Mouse (Mus musculus): ENCODE data around the gene Dock10. TPM values are rescaled to one million over a fixed set of nuclear protein-coding genes. Genes with fewer than 3 reads are reported as not detected.

Gene Dock10
- total RNA-seq, 2 experiments from 2014 or later, result 22.5 to 28.2 TPM

DNA sequence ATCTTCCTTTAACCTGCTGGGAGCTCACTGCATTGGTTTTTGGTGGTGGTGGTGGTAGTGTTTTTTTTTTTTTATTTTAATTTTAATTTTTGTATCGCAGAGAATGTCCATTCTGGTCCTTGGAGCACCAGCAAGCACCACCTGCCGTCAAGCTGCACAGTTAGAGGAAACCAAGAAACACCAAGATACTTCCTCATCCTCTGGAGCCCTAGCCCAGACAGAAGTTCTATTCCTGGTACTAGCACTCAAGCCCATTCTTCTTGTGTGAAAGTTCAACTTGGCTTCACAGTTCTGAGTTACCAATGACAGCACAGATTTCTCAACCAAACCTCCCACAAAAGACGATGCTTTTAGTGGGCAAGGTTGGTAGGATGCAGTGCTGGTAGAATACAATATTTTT lies 86.6 kb downstream of the Dock10 start:
- no peak overlapping the region for H3K27ac ChIP-seq
- intact Hi-C loops (cut with DNase I), result no loop called here
- no peak for DNase-seq (ENCODE audit: extremely low spot score in 1 of 2, low spot score in 2 of 2)
- TF ChIP-seq CTCF (IDR thresholded peaks at IDR 0.05), result no peak
- no peak overlapping the region for H3K4me3 ChIP-seq

- intact Hi-C loops (cut with DNase I), result no loop called here
- DNase-seq (ENCODE audit: extremely low spot score in 1 of 2, low spot score in 2 of 2), result no peak
- Histone ChIP-seq H3K4me3 (no peak overlapping the region), H3K27ac (no peak overlapping the region)
- no peak for TF ChIP-seq CTCF (IDR thresholded peaks at IDR 0.05)
Observed at GRCm38 (mm10) chr1:80671056-80671455, 87.3 kb downstream of the Dock10 start.

GRCm38 (mm10) chr1:80670387-80670786 lies 87.9 kb downstream of the Dock10 start:
- H3K4me3 ChIP-seq, result no peak overlapping the region
- DNase-seq (ENCODE audit: extremely low spot score in 1 of 2, low spot score in 2 of 2), result no peak
- no peak overlapping the region for H3K27ac ChIP-seq
- intact Hi-C loops (cut with DNase I), result no loop called here
- no peak for TF ChIP-seq CTCF (IDR thresholded peaks at IDR 0.05)

DNA sequence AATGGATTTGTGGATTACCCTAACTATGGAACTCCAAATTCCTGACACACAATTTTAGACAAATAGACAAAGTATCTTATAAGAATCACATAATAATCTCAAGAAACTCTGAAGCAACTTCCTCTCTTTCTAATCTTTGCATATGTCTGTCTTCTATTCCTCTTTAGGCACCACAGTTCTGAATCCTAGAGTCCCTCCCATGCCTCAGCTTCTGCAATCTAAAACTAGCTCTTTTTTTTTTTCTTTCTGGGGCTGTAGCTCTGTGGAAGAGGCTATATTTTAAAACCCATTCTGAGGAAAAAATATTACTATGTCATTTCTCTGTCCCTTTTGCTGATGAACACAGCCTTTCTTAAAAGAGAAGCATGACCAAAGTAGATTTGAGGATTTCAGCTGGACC lies 92.6 kb downstream of the Dock10 start:
- Histone ChIP-seq H3K4me3 (no peak overlapping the region), H3K27ac (no peak overlapping the region)
- intact Hi-C loops (cut with DNase I), result no loop called here
- no peak for TF ChIP-seq CTCF (IDR thresholded peaks at IDR 0.05)
- DNase-seq (ENCODE audit: extremely low spot score in 1 of 2, low spot score in 2 of 2), result no peak

- no peak for DNase-seq (ENCODE audit: extremely low spot score in 1 of 2, low spot score in 2 of 2)
- TF ChIP-seq CTCF (IDR thresholded peaks at IDR 0.05), result no peak
- intact Hi-C loops (cut with DNase I), result no loop called here
Observed at GRCm38 (mm10) chr1:80665161-80665560, 93.2 kb downstream of the Dock10 start.

DNA sequence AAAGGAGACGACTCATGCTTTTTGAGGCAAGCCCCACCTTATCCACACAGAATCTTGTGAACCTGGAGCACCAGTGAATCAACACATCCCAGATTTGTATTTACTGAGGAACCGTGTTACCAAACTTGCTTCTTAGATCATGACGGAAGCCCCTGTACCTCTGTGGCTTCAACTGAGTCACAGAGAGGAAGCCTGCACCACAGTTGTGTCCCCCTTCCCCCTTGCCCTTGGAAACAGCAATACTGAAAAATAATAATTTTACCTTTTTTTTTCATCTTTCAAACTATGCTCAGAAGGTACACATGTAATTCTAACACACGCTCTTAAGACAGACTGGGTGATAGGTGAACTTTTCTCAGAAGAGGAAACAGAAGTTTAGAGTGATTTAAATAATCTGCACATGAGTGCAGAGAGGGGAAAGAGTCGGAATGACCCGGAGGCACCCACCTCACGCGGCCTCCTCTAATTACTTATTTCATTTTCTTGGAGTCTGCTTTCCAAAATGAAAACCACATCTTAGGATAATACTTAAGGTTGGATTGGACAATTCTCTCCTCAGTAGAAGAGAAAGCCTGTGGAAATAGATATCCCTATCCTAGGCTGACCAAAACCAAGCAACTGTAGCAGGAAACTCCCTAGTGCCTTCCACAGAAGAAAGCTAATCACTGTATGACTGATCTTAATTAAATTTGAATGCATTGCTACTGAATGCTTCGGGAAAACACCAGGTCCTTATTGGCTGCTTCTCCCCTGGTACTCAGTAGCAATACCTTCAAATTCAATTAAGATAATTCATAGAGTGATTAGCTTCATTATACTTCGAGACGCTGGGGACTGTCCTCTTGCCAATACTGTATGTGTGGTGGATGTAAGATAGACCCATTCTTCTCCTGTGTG lies 96.6 kb downstream of the Dock10 start:
- DNase-seq (ENCODE audit: extremely low spot score in 1 of 2, low spot score in 2 of 2), result no peak
- TF ChIP-seq CTCF (IDR thresholded peaks at IDR 0.05), result no peak
- intact Hi-C loops (cut with DNase I), result no loop called here
- Histone ChIP-seq H3K4me3 (no peak overlapping the region), H3K27ac (no peak overlapping the region)

More at GRCm38 (mm10) chr1:80665161-80665560, 93.2 kb downstream of the Dock10 start:
- no peak overlapping the region for H3K27ac ChIP-seq
- H3K4me3 ChIP-seq, result no peak overlapping the region

DNA sequence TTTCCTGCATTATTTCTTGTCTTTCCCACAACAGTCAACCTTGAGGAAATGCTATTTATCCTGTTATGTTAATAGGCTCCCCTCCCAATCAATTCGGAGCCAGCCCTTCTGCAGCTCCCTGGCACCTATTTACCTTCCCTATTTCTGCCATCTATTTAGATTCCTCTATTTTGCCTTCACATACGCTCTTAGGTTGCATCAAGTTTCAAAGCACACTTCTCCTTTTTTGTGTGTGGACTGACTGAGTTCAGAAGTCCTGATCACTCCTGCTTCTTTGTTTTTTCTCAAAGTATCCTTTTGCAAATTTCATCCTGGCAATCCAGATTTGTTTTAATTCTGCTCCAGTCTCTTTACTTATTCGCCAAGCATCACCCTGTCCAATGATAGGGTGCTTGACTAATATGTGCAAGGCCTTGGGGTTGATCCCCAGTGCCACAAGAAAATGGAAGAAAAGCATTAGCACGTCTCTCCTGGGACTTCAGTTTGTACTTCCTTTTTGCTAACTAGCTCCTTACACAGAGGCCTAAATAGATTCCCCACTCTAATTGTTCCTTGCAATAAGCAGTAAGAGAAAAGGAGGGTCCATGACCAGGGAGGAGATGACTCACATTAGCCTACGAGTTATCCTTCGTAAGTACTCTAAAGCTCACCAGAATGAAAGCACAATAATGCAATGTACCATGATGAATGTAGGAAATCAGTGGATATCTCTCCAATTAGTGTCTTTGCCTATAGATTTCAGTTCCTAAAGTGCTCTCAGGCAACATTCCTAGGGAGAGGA lies 98.7 kb downstream of the Dock10 start:
- no peak for TF ChIP-seq CTCF (IDR thresholded peaks at IDR 0.05)
- intact Hi-C loops (cut with DNase I), result no loop called here
- no peak for DNase-seq (ENCODE audit: extremely low spot score in 1 of 2, low spot score in 2 of 2)
- H3K27ac ChIP-seq, result no peak overlapping the region
- no peak overlapping the region for H3K4me3 ChIP-seq

DNA sequence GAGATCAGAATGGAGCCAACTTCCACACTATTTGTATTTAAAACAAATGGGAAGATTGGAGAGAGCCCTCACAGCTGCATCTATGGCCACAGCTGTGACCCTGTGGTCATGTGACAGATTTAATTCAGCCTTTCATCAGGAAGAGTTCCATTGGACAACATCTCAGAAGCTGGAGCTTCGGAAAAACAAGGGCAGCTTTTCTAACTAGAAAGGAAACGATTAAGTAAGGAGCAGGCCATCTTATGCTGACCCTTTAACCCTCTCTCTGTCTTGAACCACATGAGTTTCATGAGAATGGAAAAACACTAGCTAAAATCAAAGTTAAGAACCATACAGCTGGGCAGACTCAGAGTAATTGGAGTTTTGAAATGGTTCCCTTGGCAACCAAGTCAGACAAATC lies 101.9 kb downstream of the Dock10 start:
- no peak overlapping the region for H3K27ac ChIP-seq
- no peak for TF ChIP-seq CTCF (IDR thresholded peaks at IDR 0.05)
- intact Hi-C loops (cut with DNase I), result no loop called here
- H3K4me3 ChIP-seq, result no peak overlapping the region
- DNase-seq (ENCODE audit: extremely low spot score in 1 of 2, low spot score in 2 of 2), result no peak

DNA sequence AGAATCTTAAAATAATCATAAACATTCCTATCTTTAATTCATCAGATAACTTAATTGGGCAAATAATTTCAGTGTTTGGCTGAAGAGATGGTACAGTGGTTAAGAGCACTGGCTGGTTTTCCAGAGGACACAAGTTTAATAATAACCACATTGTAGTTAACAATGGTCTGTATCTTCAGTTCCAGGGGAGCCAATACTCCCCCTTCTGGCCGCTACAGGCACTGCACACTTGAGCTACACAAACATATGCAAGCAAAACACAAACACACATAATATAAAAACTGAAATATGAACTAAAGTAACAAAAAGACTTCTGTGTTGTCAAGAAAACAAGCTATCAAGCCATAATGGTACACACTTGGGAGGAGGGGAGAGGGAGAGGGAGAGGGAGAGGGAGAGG lies 102.5 kb downstream of the Dock10 start:
- no peak overlapping the region for H3K27ac ChIP-seq
- intact Hi-C loops (cut with DNase I), result no loop called here
- no peak; the same call in none of the 2 replicates for TF ChIP-seq CTCF (IDR thresholded peaks at IDR 0.05)
- DNase-seq (ENCODE audit: extremely low spot score in 1 of 2, low spot score in 2 of 2), result no peak
- no peak overlapping the region for H3K4me3 ChIP-seq

- intact Hi-C loops (cut with DNase I), result no loop called here
- Histone ChIP-seq H3K27ac (no peak overlapping the region), H3K4me3 (no peak overlapping the region)
- TF ChIP-seq CTCF (IDR thresholded peaks at IDR 0.05), result no peak
- no peak for DNase-seq (ENCODE audit: extremely low spot score in 1 of 2, low spot score in 2 of 2)
Observed at GRCm38 (mm10) chr1:80655195-80655594, 103.1 kb downstream of the Dock10 start.

GRCm38 (mm10) chr1:80654177-80654576 lies 104.2 kb downstream of the Dock10 start:
- DNase-seq (ENCODE audit: extremely low spot score in 1 of 2, low spot score in 2 of 2), result no peak
- TF ChIP-seq CTCF (IDR thresholded peaks at IDR 0.05), result no peak
- no peak overlapping the region for H3K27ac ChIP-seq
- no peak overlapping the region for H3K4me3 ChIP-seq
- intact Hi-C loops (cut with DNase I), result no loop called here

DNA sequence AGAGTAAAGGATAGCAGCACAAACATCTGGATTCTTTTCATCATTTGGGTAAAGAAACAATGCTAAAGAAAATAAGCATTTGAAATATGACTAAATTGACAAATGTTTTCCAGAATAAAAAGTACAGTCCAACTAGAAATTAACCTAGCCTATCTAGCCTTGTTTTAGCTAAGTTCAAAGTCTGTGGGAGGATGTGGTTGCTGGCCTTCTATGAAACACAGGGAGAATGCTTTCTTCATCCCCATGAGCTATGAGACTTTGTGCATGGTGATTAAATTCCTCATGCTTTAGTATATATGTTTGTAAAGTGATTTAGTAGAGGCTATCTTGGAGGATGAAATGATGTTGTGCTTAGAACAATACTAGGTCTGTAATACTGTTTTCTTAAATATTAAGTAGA lies 105.5 kb downstream of the Dock10 start:
- no peak for DNase-seq (ENCODE audit: extremely low spot score in 1 of 2, low spot score in 2 of 2)
- Histone ChIP-seq H3K27ac (no peak overlapping the region), H3K4me3 (no peak overlapping the region)
- intact Hi-C loops (cut with DNase I), result no loop called here
- no peak for TF ChIP-seq CTCF (IDR thresholded peaks at IDR 0.05)
